Comparison of ENCODE assay signal across 9 mouse cellular contexts in genomic region chr10:120271879-120272269, GRCm38 (mm10). TPM values are rescaled to one million over a fixed set of nuclear protein-coding genes. Genes with fewer than 3 reads are reported as not detected.
DNase-seq lines count a peak whose midpoint lies in the region; ATAC-seq and TF ChIP-seq lines count a peak whose summit lies in the region.
"Had no signal": no experiment of that assay in that cellular context is flagged by ENCODE, and none has a peak within 500 bp of the region (broad histone marks: within the 10 kb centered on the region; RNA-seq: fewer than 3 reads in every experiment).

No protein-coding gene starts in this region.

- H3K4me2 ChIP-seq in kidney, postnatal 0 days (ENCODE audit: low read length), result peak overlapping the region; percentile 44
- peak overlapping the region; percentile 58 for H3K4me2 ChIP-seq in forebrain, embryonic 12.5 days
- H3K4me2 ChIP-seq in limb, embryonic 13.5 days (replicated peaks), result peak overlapping the region; percentile 58
- H3K4me2 ChIP-seq in neural tube, embryonic 15.5 days, result peak overlapping the region; percentile 56

- no peak for TF ChIP-seq CTCF in kidney, postnatal 0 days (IDR thresholded peaks at IDR 0.05; ENCODE audit: low read depth)

- ATAC-seq in kidney, postnatal 0 days (replicated peaks; ENCODE audit: low FRiP score, low read depth), result peak; percentile 19; the same call in 1 of the 2 replicates
- ATAC-seq in forebrain, embryonic 12.5 days (ENCODE audit: low FRiP score), result peak; percentile 42; the same call in 1 of the 2 replicates
- ATAC-seq in limb, embryonic 13.5 days (ENCODE audit: low FRiP score, low read depth), result no peak
- ATAC-seq in neural tube, embryonic 15.5 days (ENCODE audit: low FRiP score), result no peak
- ATAC-seq in frontal cortex, adult (ENCODE audit: low TSS enrichment), result no peak

- H3K4me3 ChIP-seq in kidney, postnatal 0 days (replicated peaks; ENCODE audit: low read depth, low read length), result peak overlapping the region; percentile 9; the same call in 1 of the 2 replicates
- H3K4me3 ChIP-seq in forebrain, embryonic 12.5 days (replicated peaks), result peak overlapping the region; percentile 31
- peak overlapping the region; percentile 20 for H3K4me3 ChIP-seq in limb, embryonic 13.5 days
- H3K4me3 ChIP-seq in neural tube, embryonic 15.5 days (replicated peaks), result peak overlapping the region; percentile 30

- H3K4me1 ChIP-seq in kidney, postnatal 0 days (replicated peaks; ENCODE audit: insufficient read depth, low read length), result 0 out of 2 replicates have a peak, but pooled peaks cover 5% of the 10 kb centered on the region
- H3K4me1 ChIP-seq in forebrain, embryonic 12.5 days, result peaks cover 17% of the 10 kb centered on the region
- peaks cover 68% of the 10 kb centered on the region for H3K4me1 ChIP-seq in limb, embryonic 13.5 days
- H3K4me1 ChIP-seq in neural tube, embryonic 15.5 days, result peaks cover 14% of the 10 kb centered on the region

- no peak for DNase-seq in kidney, postnatal 0 days (ENCODE audit: low spot score)
- no peak for DNase-seq in kidney, postnatal 10 days
- DNase-seq in spleen, postnatal 10 days (ENCODE audit: low spot score in 2 of 2), result no peak
- no peak for DNase-seq in right cerebral cortex, postnatal 25 days

- 8% methylated on average over 11 of the region's 11 CpGs for WGBS in kidney, postnatal 0 days
- WGBS in forebrain, embryonic 12.5 days, result 11% methylated on average over 10 of the region's 11 CpGs
- WGBS in limb, embryonic 13.5 days, result 8% methylated on average over 10 of the region's 11 CpGs
- WGBS in neural tube, embryonic 15.5 days, result 19% methylated on average over 10 of the region's 11 CpGs

- H3K9me3 ChIP-seq in kidney, postnatal 0 days (replicated peaks; ENCODE audit: low read length), result no peaks in the 10 kb centered on the region
- H3K9me3 ChIP-seq in forebrain, embryonic 12.5 days, result no peaks in the 10 kb centered on the region
- no peaks in the 10 kb centered on the region for H3K9me3 ChIP-seq in limb, embryonic 13.5 days
- no peaks in the 10 kb centered on the region for H3K9me3 ChIP-seq in neural tube, embryonic 15.5 days (replicated peaks)

- H3K36me3 ChIP-seq in kidney, postnatal 0 days (ENCODE audit: insufficient read depth, low read length), result no peaks in the 10 kb centered on the region
- no peaks in the 10 kb centered on the region for H3K36me3 ChIP-seq in forebrain, embryonic 12.5 days (replicated peaks)
- no peaks in the 10 kb centered on the region for H3K36me3 ChIP-seq in limb, embryonic 13.5 days
- H3K36me3 ChIP-seq in neural tube, embryonic 15.5 days, result no peaks in the 10 kb centered on the region
- H3K36me3 ChIP-seq: G1E had no signal

- H3K9ac ChIP-seq in kidney, postnatal 0 days (ENCODE audit: low read depth, low read length), result peak overlapping the region; percentile 37; the same call in 1 of the 2 replicates
- H3K9ac ChIP-seq in forebrain, embryonic 12.5 days, result peak overlapping the region; percentile 44
- peak overlapping the region; percentile 32; the same call in 1 of the 2 replicates for H3K9ac ChIP-seq in limb, embryonic 13.5 days
- peak overlapping the region; percentile 30 for H3K9ac ChIP-seq in neural tube, embryonic 15.5 days (replicated peaks)

- no peak overlapping the region for H3K27ac ChIP-seq in kidney, postnatal 0 days
- peak overlapping the region; percentile 71 for H3K27ac ChIP-seq in forebrain, embryonic 12.5 days
- peak overlapping the region; percentile 87 for H3K27ac ChIP-seq in limb, embryonic 13.5 days
- H3K27ac ChIP-seq in neural tube, embryonic 15.5 days (replicated peaks), result no peak overlapping the region; the same call in 1 of the 2 replicates

- H3K27me3 ChIP-seq in kidney, postnatal 0 days (ENCODE audit: insufficient read depth, low read length), result no peaks in the 10 kb centered on the region
- H3K27me3 ChIP-seq in forebrain, embryonic 12.5 days, result no peaks in the 10 kb centered on the region
- H3K27me3 ChIP-seq in limb, embryonic 13.5 days, result no peaks in the 10 kb centered on the region
- H3K27me3 ChIP-seq in neural tube, embryonic 15.5 days (replicated peaks), result no peaks in the 10 kb centered on the region

RNA-seq across cellular contexts. Expression of gene Llph, which starts 45.0 kb away (rescaled TPM):
- polyA plus RNA-seq in kidney, postnatal 0 days (2015; fragmentation: Nextera tagmentation; extraction: Ambion mirVana), result 53.3 and 54.3 TPM in 2 replicates
- polyA plus RNA-seq in forebrain, embryonic 12.5 days (2016; fragmentation: Nextera tagmentation; extraction: Ambion mirVana), result 53.2 and 56.4 TPM in 2 replicates
- 48.5 and 50.7 TPM in 2 replicates for polyA plus RNA-seq in limb, embryonic 13.5 days (2015; fragmentation: Nextera tagmentation; extraction: Ambion mirVana)
- polyA plus RNA-seq in neural tube, embryonic 15.5 days (2015; fragmentation: Nextera tagmentation; extraction: Ambion mirVana), result 36.6 and 48.2 TPM in 2 replicates

Comparison
In these comparisons a context has a peak if more than half of its experiments do, and no peak if none do; other contexts are left out.
1. ATAC-seq: peak in kidney, postnatal 0 days (single experiment) and forebrain, embryonic 12.5 days (single experiment); none in limb, embryonic 13.5 days (single experiment), neural tube, embryonic 15.5 days (single experiment) and frontal cortex, adult (single experiment).
2. H3K27ac ChIP-seq: peak in forebrain, embryonic 12.5 days (single experiment) and limb, embryonic 13.5 days (single experiment); none in kidney, postnatal 0 days (single experiment) and neural tube, embryonic 15.5 days (single experiment).
3. Peak in every context shown above with its lines, with median percentiles within 50 percentile points of each other: H3K4me2 ChIP-seq, H3K4me3 ChIP-seq and H3K9ac ChIP-seq.